Mouse (Mus musculus): ENCODE data around the gene Nagk. TPM values are rescaled to one million over a fixed set of nuclear protein-coding genes. Genes with fewer than 3 reads are reported as not detected.

Gene Nagk
- total and polyA plus RNA-seq, 3 experiments = 4.8 to 11.6 (median 9.8) TPM

DNA sequence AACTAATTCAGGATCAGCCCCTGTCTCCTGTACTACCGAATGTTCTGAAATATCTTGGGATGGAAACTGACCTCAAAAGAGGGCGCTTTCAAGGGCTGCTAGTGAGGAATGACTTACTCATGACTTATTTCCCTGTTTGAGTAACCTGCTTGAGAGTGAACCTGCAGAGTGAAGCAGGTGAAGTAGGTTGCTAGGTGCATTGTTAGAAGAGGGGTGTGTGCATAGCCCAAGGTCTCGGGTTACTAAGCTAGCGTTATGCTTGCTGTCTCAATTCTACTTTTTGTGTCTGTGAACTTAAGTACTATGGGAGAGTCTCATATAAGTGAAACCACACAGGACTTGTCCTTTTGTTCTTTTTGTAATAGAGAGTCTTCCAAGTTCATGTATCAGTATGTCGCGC lies 45.3 kb downstream of the Nagk start:
- Histone ChIP-seq H3K4me1 (ENCODE audit: control insufficient read depth in 1 of 2, insufficient read depth in 2 of 2) (no peaks in the 10 kb centered on the region), H3K36me3 (replicated peaks in 1 of 2; ENCODE audit: control insufficient read depth in 1 of 2, insufficient read depth in 1 of 2, low read length in 1 of 2) (no peaks in the 10 kb centered on the region), H3K9ac (ENCODE audit: insufficient read depth, low read depth) (no peak overlapping the region), H3K27me3 (replicated peaks) (peaks cover 9% of the 10 kb centered on the region), H3K9me3 (replicated peaks; ENCODE audit: low read length) (no peaks in the 10 kb centered on the region), H3K4me2 (ENCODE audit: insufficient read depth, low read depth, poor library complexity, severe bottlenecking) (no peak overlapping the region), H3K4me3 (replicated peaks in 1 of 3; ENCODE audit: low read depth in 2 of 3, low read length in 2 of 3, poor library complexity in 1 of 3) (no peak overlapping the region), H3K27ac (ENCODE audit: insufficient read depth, low read depth) (no peak overlapping the region), H3K79me2 (replicated peaks; ENCODE audit: control insufficient read depth, extremely low read depth, insufficient read depth, poor library complexity, severe bottlenecking) (no peaks in the 10 kb centered on the region)
- dilution Hi-C loops (cut with MboI; ENCODE audit: extremely low pct_ligation_motif_present, extremely low pct_unique_long_range_greater_than_20kb, low sequenced_read_pairs) (no loop called here), in situ Hi-C loops (cut with MboI; ENCODE audit: low pct_ligation_motif_present, low pct_unique_long_range_greater_than_20kb, low sequenced_read_pairs) (no loop called here)
- TF ChIP-seq SMC3 (IDR thresholded peaks at IDR 0.05; ENCODE audit: low read depth, low read length) (no peak), ZKSCAN1 (IDR thresholded peaks at IDR 0.05; ENCODE audit: borderline replicate concordance, low read depth, low read length) (no peak), HCFC1 (IDR thresholded peaks at IDR 0.05; ENCODE audit: low read depth, low read length) (no peak), TCF12 (IDR thresholded peaks at IDR 0.05; ENCODE audit: low read depth, low read length) (no peak), TBP (conservative IDR thresholded peaks at IDR 0.05; ENCODE audit: low read depth, low read length) (no peak), JUND (conservative IDR thresholded peaks at IDR 0.05; ENCODE audit: low read depth, low read length) (no peak), UBTF (IDR thresholded peaks at IDR 0.05; ENCODE audit: low read depth, low read length) (no peak), EP300 (IDR thresholded peaks at IDR 0.05; ENCODE audit: low read length) (no peak), POLR2A (IDR thresholded peaks at IDR 0.05; ENCODE audit: low read depth, low read length) (no peak), MAX (IDR thresholded peaks at IDR 0.05; ENCODE audit: low read length) (no peak), KAT2A (IDR thresholded peaks at IDR 0.05; ENCODE audit: insufficient replicate concordance, low read length) (no peak), ZNF384 (IDR thresholded peaks at IDR 0.05; ENCODE audit: low read depth, low read length) (no peak), NELFE (IDR thresholded peaks at IDR 0.05; ENCODE audit: low read depth, low read length) (no peak)
- no peak for DNase-seq (ENCODE audit: extremely low read depth)

- Histone ChIP-seq H3K4me1 (ENCODE audit: control insufficient read depth in 1 of 2, insufficient read depth in 2 of 2) (no peaks in the 10 kb centered on the region), H3K4me2 (ENCODE audit: insufficient read depth, low read depth, poor library complexity, severe bottlenecking) (no peak overlapping the region), H3K79me2 (replicated peaks; ENCODE audit: control insufficient read depth, extremely low read depth, insufficient read depth, poor library complexity, severe bottlenecking) (no peaks in the 10 kb centered on the region), H3K9ac (ENCODE audit: insufficient read depth, low read depth) (no peak overlapping the region), H3K9me3 (replicated peaks; ENCODE audit: low read length) (no peaks in the 10 kb centered on the region), H3K27ac (ENCODE audit: insufficient read depth, low read depth) (no peak overlapping the region), H3K27me3 (replicated peaks) (peaks cover 10% of the 10 kb centered on the region), H3K4me3 (replicated peaks in 1 of 3; ENCODE audit: low read depth in 2 of 3, low read length in 2 of 3, poor library complexity in 1 of 3) (no peak overlapping the region), H3K36me3 (replicated peaks in 1 of 2; ENCODE audit: control insufficient read depth in 1 of 2, insufficient read depth in 1 of 2, low read length in 1 of 2) (no peaks in the 10 kb centered on the region)
- peak; percentile 11 for DNase-seq (ENCODE audit: extremely low read depth)
- dilution Hi-C loops (cut with MboI; ENCODE audit: extremely low pct_ligation_motif_present, extremely low pct_unique_long_range_greater_than_20kb, low sequenced_read_pairs) (no loop called here), in situ Hi-C loops (cut with MboI; ENCODE audit: low pct_ligation_motif_present, low pct_unique_long_range_greater_than_20kb, low sequenced_read_pairs) (no loop called here)
- TF ChIP-seq UBTF (IDR thresholded peaks at IDR 0.05; ENCODE audit: low read depth, low read length) (no peak), CHD2 (IDR thresholded peaks at IDR 0.05; ENCODE audit: low read length) (no peak), SMC3 (IDR thresholded peaks at IDR 0.05; ENCODE audit: low read depth, low read length) (no peak), IRF4 (IDR thresholded peaks at IDR 0.05; ENCODE audit: low read depth, low read length) (no peak), NRF1 (IDR thresholded peaks at IDR 0.05; ENCODE audit: low read depth, low read length) (no peak), ZMIZ1 (IDR thresholded peaks at IDR 0.05; ENCODE audit: low read depth, low read length) (no peak), JUND (conservative IDR thresholded peaks at IDR 0.05; ENCODE audit: low read depth, low read length) (no peak), GABPA (IDR thresholded peaks at IDR 0.05; ENCODE audit: insufficient replicate concordance, low read depth, low read length) (no peak), CTCF (conservative IDR thresholded peaks at IDR 0.05 in 1 of 2, IDR thresholded peaks at IDR 0.05 in 1 of 2; ENCODE audit: low read depth in 2 of 2, low read length in 2 of 2) (no peak), ELF1 (IDR thresholded peaks at IDR 0.05; ENCODE audit: low read depth, low read length) (no peak), EP300 (IDR thresholded peaks at IDR 0.05; ENCODE audit: low read length) (no peak), MAFK (IDR thresholded peaks at IDR 0.05; ENCODE audit: insufficient replicate concordance, low read length) (no peak)
Measured at GRCm38 (mm10) chr6:83844913-83845312, 50.1 kb downstream of the Nagk start.

All from CH12.LX (cell line).